Mouse (Mus musculus): Measurements from ENCODE around the gene Asxl1.
A peak's percentile ranks its signal among the peaks of the same experiment; 100 is the strongest.

Asxl1 gene

GRCm38 (mm10) chr2:153345454-153346220, at the start of gene Asxl1:
Asxl1 (plus strand) TSS chr2:153345829.
- TF ChIP-seq GATA4 (IDR thresholded peaks at IDR 0.05; ENCODE audit: insufficient replicate concordance, low read length): peak; percentile 9; the same call in 1 of the 2 replicates

DNA sequence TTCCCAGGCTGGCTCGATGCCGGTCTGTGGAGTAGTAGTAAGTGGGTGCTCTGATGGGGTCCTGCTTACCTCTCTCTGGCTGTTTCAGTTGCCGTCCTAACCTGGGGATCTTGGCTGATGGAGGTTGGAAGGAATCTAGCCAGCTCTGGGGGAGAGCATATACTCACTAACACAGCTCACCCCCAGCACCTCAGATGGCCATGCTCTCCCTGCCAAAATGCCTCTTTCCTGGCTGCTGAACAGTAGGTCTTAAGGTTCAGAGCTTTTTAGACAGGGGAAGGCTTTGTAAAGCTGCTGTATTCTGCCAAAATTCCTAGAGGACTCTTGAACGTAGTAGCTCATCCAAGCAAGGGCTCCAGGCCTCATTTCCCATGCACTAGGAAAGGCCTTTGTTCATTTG, 47.9 kb upstream of the Asxl1 start:
- TF ChIP-seq GATA4 (IDR thresholded peaks at IDR 0.05; ENCODE audit: insufficient replicate concordance, low read length): no peak

GRCm38 (mm10) chr2:153298460-153298859, 47.2 kb upstream of the Asxl1 start:
- no peak for TF ChIP-seq GATA4 (IDR thresholded peaks at IDR 0.05; ENCODE audit: insufficient replicate concordance, low read length)

- no peak for TF ChIP-seq GATA4 (IDR thresholded peaks at IDR 0.05; ENCODE audit: insufficient replicate concordance, low read length)
Observed at GRCm38 (mm10) chr2:153298863-153299262, 46.8 kb upstream of the Asxl1 start.

GRCm38 (mm10) chr2:153301123-153301522, 44.5 kb upstream of the Asxl1 start:
- no peak for TF ChIP-seq GATA4 (IDR thresholded peaks at IDR 0.05; ENCODE audit: insufficient replicate concordance, low read length)

GRCm38 (mm10) chr2:153305240-153305639, 40.4 kb upstream of the Asxl1 start:
- no peak for TF ChIP-seq GATA4 (IDR thresholded peaks at IDR 0.05; ENCODE audit: insufficient replicate concordance, low read length)

- TF ChIP-seq GATA4 (IDR thresholded peaks at IDR 0.05; ENCODE audit: insufficient replicate concordance, low read length): no peak
Observed at GRCm38 (mm10) chr2:153308586-153308985, 37.0 kb upstream of the Asxl1 start.

DNA sequence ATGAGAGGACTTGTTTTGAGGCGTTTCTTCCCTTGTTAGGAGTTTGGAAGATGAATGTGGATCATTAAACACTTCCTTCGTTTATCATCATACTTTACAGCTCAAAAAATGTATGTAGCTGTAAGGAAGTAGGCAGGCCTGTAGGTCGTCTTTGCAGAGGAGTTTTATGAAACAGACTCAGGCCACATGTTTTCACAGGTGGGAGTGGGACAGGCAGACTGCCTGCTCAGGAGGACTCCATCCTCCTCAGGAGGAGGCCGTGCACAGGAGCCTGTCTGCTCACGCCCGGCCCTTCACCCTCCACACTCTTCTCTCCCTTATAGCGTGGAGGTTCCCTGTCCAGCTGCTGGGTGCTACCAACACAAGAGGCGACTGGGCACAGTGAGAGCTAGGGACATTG, 36.5 kb upstream of the Asxl1 start:
- no peak for TF ChIP-seq GATA4 (IDR thresholded peaks at IDR 0.05; ENCODE audit: insufficient replicate concordance, low read length)

GRCm38 (mm10) chr2:153310228-153310627, 35.4 kb upstream of the Asxl1 start:
- no peak for TF ChIP-seq GATA4 (IDR thresholded peaks at IDR 0.05; ENCODE audit: insufficient replicate concordance, low read length)

DNA sequence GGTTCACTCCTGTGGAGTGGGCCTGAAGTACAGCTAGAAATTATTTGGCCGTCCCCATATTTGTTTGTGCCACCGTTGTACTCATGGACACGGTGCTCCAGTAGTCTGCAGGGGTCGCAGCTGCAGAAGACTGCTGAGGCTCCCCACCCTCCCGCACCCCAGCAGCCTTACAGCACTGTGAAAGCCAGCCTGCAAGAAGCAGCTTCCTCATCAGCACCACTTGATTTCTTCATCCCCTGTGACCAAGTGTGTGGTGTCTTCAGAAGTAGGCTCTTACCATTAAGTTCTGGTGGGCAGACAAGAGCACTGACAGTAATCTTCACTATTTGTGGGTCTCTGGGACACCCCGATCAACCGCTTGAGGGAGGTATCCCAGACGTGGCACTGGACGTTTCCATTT, 32.7 kb upstream of the Asxl1 start:
- no peak for TF ChIP-seq GATA4 (IDR thresholded peaks at IDR 0.05; ENCODE audit: insufficient replicate concordance, low read length)

DNA sequence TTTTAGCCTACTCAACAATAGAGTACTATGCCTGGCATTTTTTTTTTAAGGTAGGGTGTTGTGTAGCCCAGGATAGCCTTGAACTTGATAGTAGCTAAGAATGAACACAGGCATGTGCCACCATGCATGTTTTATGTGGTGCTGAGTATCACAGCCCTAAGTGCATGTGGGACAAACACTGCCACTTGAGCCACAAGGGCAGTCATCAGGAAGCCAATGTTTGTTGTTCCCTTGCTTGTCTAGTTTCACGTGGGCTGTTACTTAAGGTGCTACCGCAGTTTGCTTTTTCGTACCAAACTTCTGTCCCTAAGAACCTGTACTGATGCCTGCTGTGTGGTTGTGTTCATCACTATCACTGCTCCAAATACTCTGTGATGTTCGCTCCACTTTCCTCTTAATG, 27.2 kb upstream of the Asxl1 start:
- no peak for TF ChIP-seq GATA4 (IDR thresholded peaks at IDR 0.05; ENCODE audit: insufficient replicate concordance, low read length)

DNA sequence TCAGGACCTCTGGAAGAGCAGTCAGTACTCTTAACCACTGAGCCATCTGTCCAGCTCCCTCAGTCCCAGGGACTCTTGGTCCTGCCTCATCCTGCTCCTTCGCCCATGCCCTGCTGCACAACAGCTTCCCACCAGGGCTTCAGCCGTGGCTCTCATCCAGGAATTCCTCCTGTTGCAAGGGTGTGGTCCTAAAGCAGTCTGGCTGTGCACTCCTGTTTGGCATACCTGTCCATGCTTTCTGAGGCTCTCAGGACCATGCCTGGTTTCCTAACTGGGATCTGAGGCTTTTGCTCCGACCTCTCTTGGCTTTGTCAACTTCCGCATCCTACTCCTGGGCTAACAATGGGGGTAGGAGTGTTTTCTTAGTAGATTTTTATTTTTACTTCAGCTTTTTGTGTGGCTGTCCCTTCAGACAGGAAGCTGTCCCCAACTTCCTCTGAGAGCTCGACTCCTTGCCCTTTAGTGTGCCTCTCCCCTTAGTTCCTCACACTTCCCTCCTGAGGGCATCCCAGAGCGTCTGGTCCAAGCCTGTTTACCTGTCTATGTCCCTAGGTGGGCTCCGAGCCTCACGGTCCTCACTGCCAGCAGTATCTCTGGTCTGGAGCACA, 26.5 kb upstream of the Asxl1 start:
- TF ChIP-seq GATA4 (IDR thresholded peaks at IDR 0.05; ENCODE audit: insufficient replicate concordance, low read length): no peak

DNA sequence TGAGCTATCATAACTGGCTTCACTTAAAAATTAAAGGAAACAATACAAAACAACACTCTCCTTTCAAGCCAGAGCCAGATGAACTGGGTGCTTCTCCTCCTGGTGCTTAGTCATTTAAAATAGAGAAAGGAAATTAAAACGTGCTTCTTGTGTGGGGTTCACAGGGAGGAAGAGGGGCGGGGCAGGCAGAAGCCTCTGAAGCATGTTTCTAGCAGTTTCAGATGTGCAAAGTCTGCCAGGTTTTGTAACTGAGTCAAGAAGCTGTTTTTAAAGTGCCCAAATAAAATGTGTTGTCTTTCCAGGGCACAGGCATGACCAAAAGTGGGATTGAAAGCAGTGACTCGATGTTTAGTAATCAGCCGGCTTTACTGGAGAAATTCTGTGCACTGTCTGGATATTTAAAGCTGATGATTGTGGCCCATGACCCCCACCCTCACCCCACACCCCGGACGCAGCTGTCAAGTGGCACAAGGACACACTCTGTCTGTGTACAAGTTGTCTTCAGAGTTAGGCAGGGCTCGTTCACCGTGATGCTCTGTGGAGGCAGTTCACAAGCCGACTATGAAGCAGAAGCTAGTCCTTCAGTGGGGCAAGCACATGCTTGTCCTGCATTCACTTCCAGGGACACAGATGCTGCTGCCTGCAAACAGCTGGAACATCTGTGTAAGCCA, 19.8 kb upstream of the Asxl1 start:
- no peak for TF ChIP-seq GATA4 (IDR thresholded peaks at IDR 0.05; ENCODE audit: insufficient replicate concordance, low read length)

- no peak for TF ChIP-seq GATA4 (IDR thresholded peaks at IDR 0.05; ENCODE audit: insufficient replicate concordance, low read length)
Observed at GRCm38 (mm10) chr2:153332271-153332670, 13.4 kb upstream of the Asxl1 start.

- TF ChIP-seq GATA4 (IDR thresholded peaks at IDR 0.05; ENCODE audit: insufficient replicate concordance, low read length): no peak
Observed at GRCm38 (mm10) chr2:153332981-153333380, 12.6 kb upstream of the Asxl1 start.

DNA sequence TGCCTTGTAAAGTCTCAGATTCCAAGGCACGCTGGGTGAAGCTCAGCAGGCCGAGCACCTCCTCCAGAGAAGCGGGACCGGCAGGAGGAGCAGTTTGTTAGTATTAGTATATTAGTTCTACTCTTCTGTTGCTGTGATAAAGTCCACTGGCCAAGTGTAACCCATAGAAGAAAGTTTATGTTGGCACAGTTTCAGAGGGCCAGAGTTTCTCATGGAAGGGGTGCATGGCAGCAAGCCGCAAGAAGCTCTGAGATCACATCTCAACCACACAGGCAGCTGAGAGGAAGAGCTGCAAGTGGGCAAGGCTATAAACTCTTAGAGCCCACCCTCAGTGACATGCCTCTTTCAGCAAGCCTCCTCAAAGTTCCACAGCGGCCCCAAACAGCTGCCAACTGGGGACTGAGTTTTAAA, 11.8 kb upstream of the Asxl1 start:
- TF ChIP-seq GATA4 (IDR thresholded peaks at IDR 0.05; ENCODE audit: insufficient replicate concordance, low read length): no peak
